Mouse (Mus musculus) cerebral cortex, adult 2 months (tissue): ENCODE data around the gene Ide.

Experiments
- WGBS: fragments of 180-500 bp; shearing (Covaris S2); methylation state at CpG from one replicate; pipeline ENCODE4 v1.1.7; 2018; 5-methylcytosine and 5-hydroxymethylcytosine counted together

The Ide gene

DNA sequence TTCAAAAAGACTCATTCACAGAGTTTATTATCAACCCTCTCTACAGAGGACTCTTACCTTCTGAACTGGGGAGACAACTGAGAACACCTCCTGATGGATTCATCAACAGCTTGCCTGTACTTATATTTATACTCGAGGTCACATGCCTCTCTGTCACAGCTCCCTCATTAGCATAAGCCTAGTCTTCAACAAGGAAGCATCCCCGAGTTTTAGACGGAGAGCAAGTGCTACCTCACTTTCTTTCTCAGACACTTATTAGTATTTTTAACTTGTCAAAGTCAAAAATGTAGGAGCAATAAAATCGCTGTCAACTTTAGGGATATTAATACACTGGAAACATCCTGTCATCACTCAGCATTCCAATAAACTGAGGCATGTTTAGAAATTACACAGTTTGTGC is at the start of gene Ide:
Gene Ide (minus strand): TSS at position 101 of the 400 bp plus-strand sequence.
- 37% methylated on average over 4 of the region's 4 CpGs for WGBS

DNA sequence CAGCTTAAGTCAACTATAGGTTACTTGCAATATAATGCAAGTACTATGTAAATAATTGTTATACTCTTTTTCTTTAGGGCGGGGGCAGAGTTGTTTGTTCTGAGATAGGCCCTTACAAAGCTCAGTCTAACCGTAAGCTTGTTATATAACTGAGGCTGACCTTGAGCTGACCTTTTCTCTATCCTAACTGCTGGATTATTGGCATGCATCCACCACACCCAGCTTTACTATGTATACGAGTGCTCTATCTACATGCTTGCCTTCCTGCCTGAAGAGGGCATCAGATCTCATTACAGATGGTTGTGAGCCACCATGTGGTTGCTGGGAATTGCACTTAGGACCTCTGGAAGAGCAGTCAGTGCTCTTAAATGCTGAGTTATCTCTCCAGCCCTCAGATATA is 48.5 kb upstream of the Ide start:
- WGBS: 81% methylated on average over 3 of the region's 3 CpGs

DNA sequence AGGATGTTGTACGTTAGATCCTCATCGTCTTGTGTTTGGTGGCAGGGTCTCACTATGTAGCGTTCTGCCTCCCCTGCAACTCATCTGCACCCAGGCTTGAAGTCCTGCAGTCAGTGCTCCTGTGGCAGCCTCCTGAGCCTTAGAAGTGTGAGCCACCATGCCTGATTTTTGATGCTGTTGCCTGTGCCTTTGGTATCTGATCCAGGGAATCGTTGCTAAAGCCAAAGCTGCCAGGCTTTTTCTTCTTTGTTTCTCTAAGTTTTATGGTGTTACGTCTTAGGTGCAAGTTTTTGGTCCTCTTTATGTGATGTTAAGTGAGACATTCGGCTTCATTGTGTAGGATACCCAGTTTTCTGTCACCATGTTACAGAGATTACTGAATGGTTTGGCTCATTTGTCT is 41.2 kb upstream of the Ide start:
- WGBS: 51% methylated on average over 6 of the region's 6 CpGs

DNA sequence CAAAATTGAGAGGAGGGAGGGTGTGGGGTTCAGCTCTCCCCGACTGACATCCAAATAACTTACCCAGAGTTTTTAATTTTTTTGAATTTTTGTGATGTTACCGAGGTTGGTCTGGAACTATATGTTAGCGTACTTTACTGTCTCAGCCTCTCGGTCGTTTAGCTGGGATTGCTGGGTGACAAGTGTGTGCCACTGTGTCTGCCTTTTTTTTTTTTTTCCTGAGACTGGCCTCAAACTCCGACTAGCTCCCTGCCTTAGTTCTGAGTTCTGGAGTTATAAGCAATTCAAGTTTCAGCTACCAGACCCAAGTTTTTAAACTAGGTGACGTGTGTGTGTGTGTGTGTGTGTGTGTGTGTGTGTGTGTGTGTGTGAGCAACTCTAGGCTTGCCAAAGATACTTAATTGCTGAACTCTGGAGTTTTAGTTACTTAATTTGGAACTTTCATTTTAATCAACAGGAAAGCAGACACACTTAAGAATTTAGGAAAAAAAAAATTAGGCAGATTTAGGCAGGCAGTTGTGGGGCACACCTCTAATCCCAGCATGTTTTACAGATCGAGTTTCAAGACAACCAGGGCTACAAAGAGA is 39.8 kb upstream of the Ide start:
- 15% methylated on average over 8 of the region's 8 CpGs for WGBS

DNA sequence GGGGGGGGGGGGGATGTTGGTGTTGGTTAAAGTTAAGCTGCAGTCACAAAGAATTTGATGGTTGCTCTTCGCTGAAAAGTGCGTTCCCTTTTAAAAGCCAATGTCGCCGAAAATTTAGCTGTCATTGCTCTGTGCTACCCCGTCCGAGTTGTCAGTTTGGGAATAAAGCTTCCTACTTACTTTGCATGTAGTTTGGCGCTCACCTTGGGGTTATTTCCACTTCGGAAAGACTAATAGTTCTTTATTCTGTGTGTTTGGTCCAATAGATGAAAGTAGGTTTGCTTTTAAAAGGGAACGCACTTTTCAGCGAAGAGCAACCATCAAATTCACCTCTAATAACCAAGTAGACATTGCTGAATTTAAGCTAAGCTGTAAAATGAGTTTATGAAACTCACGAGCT is 39.2 kb upstream of the Ide start:
- WGBS: under 1% methylated on average over 11 of the region's 11 CpGs

DNA sequence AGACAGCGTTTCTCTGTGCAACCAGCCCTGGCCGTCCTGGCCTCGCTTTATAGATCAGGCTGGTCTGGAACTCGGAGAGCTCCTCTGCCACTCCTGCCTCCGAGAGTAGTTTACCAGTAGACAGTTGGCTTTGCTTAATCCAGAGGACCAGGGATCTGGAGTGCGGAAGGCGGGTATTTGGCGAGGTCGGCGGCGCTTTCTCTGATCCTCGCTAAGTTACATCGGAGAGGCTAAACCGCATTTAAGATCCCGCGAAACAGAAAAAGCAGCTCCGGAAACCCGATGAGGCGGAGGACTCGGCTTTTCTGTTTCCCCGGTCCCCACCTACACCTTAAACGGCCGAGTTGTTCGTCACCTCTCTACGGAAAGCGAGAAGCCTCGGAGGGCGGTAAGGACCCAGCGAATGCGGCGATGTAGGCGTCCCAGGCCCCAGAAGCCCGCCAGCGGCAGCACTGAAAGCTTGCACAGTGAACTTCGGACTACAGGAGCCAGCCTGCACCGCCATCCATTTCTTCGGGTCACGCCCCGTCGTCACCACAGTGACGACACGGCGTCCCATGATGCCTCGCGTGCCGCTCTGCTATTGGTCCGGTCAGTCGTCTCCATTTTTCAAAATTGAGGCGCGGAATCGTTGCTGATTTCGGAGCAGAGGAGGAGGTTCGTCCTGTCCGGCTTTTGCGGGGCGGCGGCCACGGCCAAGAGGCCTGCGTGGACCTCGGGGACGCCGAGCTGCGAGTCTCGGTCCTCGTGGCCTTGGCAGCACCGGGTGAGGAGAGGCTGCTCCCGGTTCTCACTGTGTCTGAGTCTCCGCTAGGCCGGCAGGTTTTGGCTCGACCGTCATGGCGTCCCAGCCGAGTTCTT is 38.3 kb upstream of the Ide start, which contains the start of gene Kif11:
Gene Kif11 (plus strand): TSS at position 649 of the 861 bp plus-strand sequence.
- WGBS: under 1% methylated on average over 73 of the region's 73 CpGs

DNA sequence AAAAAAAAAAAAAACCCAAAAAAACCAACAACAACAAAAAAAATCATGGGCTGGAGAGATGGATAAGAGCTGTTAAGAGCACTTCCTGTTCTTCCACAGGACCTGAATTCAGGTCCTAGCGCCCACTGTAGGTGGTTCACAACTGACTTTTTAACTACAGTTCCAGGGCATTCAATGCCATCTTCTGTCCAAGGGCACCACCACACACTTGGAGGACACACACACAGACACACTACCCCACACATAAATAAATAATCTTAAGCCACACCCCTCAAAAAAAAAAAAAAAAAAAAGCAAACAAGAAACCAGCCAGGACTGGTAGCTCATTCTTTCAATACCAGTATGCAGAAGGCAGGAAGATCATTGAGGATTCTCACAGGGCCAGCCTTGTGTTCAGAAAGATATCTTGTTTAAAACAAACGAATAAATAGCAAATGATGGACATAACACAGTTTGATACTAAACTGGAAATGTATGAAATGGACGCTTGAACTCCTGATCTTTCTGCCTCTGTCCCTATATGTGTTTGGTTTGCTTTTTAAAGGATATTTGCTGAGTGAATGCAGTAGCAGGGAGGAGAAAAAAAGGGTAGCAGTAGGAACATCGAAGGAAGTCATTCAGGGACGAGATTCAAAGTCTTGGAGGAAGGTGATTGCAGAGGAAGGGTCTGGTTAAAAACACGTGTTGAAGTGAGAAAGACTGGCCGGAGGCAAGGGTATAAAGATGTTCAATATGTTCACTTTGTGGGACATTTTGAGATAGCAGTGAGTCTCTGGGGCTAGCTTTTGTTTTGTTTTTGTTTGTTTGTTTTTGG is 37.5 kb upstream of the Ide start:
- WGBS: 20% methylated on average over 7 of the region's 7 CpGs

DNA sequence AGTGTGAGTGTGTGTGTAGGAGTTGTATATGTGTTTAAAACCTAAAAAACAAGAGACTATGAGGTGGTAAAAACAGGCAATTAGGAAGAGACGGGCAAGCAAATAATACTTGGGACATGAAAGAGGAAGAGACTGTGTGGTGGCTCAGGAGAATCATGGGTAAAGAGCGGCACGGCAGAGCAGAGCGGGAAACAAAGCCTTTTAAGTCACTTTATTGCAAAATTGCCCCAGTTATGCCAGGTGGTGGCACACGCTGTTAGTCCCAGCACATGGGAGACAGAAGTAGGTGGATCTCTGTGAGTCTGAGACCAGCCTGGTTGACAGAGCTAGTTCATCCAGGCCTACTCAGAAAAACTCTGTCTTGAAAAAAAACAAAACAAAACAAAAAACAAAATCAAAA is 32.7 kb upstream of the Ide start:
- 84% methylated on average over 5 of the region's 5 CpGs for WGBS

DNA sequence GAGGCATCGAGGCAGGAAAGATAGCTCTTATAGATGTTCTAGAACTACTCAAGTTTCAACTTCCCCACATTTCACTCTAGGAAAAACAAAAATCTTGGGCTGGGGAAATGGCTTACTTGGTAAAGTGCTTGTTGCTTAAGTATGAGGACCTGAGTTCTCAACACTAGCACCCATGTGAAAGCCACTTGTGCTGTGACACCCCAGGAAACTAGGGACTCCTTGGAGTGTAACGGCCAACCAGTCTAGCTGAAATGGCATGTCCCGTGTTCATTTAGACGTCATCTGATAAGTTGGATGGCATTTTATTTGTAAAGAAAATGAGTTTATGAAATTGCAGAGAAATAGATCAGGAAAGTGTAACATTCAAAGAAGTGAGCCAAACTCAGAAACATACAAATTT is 32.3 kb upstream of the Ide start:
- 89% methylated on average over 4 of the region's 4 CpGs for WGBS

DNA sequence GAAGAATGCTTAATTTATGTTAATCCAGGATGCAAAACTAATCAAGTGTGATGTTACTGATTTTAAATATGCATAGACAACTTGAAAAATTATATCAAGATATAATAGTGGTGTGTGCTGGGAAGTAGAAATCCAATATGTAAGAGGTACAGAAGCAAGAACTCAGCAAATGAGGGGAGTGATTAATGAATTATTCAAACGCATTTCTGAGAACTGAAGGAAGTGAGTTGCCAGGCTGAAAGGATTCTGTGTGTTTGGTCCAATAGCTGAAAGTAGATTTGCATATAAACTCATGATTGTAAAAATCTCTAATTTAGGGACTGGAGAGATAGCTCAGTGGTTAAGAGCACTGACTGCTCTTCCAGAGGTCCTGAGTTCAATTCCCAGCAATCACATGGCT is 31.3 kb upstream of the Ide start:
- WGBS: 49% methylated on average over 1 of the region's 1 CpGs

DNA sequence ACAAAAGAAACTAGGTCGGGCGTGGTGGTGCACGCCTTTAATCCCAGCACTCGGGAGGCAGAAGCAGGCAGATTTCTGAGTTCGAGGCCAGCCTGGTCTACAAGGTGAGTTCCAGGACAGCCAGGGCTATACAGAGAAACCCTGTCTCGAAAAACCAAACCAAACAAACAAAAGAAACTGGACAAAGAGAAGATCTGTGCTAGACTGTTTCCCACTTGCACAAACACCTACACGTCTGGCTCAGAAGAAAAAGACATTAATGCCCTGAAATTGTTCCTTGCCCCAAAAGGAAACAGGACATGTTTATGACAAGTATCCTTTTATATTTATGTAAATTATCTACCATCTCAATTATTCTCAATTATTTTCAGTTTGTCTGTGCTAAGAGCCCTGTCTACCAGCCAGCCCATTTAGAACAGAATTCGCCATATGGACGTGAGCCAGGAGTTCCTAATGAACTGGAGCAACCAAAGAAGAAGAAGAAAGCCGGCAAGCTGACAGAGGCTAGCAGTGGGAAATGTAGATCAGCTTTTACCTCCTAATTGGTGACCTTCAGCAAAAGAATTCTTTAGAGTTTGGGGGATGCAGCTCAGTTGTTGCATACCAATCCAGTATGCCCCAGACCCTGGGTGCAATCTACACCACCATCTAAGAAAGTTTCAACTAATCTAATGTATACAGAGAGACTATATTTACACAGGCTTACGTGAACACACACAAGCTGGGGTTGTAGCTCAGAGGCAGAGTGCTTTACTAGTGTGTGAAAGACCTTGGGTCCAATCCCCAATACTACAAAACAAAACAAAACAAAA is 25.7 kb upstream of the Ide start:
- 67% methylated on average over 11 of the region's 11 CpGs for WGBS

DNA sequence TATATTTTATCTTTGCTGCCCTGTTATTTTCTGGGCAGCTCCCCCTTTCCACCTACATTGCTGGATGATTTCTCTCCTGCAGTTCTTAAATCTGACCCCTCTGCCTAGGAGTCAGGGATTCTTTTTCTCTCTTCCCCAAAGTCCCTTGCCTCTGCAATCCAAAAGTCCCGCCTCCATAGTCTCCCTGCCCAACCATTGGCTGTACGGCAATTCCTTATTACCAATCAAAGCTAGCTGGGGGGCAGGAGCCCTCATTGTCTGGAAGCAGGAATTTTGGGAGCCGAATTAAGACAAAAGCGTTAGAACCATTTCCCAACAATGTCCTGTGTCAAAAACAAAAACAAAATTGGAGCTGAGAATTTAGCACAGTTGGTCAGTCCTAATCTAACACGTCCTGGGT is 24.9 kb upstream of the Ide start:
- 61% methylated on average over 5 of the region's 5 CpGs for WGBS

DNA sequence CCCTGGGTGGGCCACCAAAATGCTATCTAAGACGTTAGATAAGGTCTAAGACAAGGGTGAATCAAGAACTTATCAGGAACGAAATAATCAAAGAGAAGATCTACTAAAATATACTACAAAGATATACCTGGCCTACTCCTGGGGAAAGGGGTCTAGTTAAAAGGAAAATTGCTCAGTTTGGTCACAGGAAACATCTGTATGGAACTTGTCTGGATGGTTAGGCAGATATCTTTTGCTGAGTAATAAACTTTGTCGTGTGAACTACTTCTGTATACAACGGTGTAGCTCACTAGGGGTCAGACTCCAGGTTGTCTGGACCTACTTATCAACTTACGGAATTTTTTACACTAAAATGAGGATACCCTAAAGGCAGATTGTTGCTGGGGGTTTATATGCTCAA is 22.4 kb upstream of the Ide start:
- WGBS: 80% methylated on average over 5 of the region's 5 CpGs

DNA sequence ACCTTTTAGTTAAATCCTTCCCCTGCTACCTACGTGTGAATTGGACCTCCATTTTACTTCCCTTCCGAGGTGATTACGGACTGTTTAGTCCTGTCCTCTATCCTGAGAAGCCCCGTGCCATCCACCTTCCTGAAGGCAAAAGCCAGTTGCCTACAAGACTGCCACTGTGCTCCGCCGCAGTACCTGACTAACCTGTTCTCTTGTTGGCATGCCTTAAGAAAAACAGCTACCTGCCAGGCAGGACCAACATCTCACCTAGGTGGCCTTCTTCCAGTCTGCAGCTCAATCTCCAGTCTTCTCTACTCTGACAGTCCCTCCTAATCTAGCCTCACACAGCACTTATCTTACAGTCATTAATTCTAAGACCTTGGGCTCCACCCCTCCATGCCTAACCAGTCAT is 15.7 kb upstream of the Ide start:
- WGBS: 96% methylated on average over 6 of the region's 6 CpGs

DNA sequence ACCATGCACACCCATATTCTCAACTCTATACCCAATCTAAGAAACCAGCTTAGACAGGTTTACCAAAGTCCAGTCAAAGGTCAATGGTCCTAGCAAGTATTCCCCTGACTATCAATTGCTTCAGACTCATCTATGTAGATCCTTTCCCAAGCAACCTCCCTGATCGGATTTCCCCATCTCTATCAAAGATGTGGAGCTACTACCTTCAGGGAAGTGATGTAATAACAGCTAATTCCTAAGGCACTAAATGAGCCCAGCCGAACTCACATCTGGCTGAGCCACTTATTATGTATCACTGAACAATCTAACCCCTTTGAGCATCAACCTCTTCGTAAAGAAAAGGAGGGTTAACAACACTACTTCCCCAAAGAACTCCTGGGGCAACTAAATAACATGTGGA is 15.1 kb upstream of the Ide start:
- WGBS: 96% methylated on average over 3 of the region's 3 CpGs

DNA sequence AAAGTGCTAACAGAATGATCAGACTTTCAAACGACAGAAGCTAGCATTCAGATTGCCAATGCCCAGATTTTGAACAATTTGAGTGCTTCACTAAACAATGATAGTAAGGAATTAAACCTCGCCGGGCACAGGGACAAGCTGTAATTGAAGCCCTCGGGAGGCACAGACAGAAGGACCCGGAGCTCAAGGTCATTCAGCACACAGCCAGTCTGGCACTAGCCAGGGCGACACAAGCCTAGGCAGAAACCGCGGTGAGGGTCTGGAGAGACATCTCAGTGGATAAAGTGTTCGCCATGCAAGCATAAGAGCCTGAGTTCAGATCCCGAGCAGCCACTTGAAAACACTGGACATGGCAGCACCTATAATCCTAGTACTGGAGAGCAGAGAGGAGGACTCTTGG is 10.7 kb upstream of the Ide start:
- 67% methylated on average over 10 of the region's 10 CpGs for WGBS

DNA sequence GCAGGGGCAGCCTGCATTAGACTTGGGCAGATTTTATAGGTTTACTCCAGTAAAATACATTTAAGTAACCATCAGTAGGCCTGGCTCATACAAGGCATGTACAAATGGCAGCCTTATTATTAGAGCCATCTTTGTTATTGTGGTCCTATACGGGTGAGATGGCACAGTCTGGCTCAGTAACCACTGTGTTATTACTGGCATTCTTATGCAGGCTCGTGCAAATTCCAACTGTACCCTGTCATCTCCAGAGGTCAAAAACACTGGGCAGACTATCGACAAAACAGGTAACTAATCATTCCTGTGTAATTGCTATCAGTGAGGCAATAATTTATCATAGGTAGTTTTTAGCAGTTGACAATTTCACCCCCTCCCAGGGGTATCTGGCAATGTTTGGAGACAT is 8.6 kb upstream of the Ide start:
- 83% methylated on average over 3 of the region's 3 CpGs for WGBS

DNA sequence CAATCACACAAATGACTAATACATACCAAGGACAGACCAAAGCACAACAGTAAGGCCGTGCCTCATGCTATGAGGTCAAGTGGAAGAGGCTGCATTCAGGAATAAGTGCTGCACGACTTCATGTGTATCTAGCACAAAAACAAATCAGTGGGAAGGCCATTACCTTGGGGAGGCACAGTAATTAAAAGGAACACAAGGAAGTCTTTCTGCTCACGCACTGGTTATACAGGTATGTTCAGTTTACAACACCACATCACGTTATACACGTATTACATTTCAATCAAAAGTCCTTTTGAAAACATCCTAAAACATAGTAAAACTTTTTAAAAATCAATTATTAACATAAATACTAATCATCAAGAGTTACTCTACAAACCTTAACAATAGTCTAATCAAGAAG is 6.2 kb upstream of the Ide start:
- 87% methylated on average over 5 of the region's 5 CpGs for WGBS

DNA sequence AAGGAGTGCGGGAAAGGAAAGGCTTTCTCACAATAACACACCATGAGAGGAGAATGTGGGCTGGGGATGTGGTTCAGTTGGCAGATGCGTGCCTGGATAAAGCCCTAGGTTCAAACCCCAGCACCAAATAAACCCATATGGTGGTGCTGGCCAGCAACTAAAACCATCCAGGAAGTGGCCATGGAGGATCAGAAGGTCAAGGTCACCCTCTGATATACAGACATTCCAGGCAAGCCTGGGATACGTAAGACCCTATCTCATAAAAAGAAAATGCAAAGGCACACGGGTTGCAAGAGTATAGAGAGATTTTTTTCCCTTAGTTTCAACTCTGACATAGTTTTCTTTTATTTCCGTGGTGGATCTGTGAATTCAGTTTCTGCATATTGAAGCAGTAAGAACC is 3.3 kb upstream of the Ide start:
- 55% methylated on average over 5 of the region's 5 CpGs for WGBS

DNA sequence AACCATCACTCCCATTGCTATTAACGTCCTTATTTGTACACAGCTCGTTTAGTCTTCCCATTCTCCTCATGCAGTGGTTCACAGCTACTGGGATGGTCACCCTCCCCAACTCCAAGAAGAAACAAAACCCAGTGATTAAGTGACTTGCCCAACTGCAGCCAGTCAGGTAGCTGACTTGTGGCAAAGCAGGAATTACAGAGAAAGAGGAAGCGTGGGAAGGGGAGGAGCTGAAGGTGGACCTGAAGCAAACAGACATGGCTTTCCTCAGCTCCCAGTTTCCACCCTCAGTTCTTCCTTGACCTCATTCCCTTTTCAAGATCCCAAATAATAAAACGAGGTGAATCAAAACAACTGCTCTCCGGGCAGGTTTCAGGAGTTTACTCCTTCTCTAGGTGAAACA is 2.8 kb upstream of the Ide start:
- WGBS: 65% methylated on average over 5 of the region's 5 CpGs

DNA sequence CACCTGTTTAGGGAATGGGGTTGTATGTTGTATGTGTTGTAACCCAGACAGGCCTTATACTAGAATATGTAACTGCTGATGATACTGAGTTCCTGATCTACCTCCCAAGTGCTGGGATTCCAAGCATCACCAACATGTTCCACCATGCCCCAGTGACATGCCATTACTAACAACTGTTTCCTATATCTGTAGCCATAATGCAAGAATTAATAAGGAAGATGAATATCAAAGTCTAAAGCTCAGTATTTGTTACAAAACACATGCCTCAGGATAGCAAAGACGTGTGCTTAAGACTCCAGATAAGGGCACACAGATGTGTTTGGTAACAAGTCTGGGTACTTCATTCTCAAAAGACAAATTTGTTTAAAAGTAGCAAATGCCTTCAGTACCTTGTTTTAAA is 2.3 kb downstream of the Ide start:
- 83% methylated on average over 1 of the region's 1 CpGs for WGBS

DNA sequence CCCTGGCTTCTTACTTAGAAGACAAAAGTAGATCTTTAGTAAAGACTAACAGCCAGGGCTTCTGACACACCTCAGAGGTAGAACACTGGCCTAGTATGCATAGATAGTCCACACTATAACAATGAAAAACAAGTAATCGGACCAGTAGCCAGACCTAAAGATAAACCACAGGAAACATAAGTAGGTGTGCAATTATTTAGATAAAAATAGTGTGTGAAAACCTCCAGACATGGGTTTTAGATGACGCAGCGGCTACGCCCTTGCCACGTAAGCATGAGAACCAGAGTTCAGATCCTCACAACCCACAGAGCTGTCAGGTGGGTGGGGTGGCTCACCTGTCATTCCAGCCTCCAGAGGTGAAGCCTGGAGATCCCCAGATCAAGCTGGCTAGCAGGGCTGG is 4.3 kb downstream of the Ide start:
- 82% methylated on average over 5 of the region's 5 CpGs for WGBS
